Mouse (Mus musculus) forebrain, embryonic 16.5 days (tissue): ENCODE measurements at regions not wholly inside any gene's neighbourhood (a gene's known extent, or its start where the extent isn't known, plus 50 kb on each side); places are given as distances from the start of the nearest gene placed in this dataset.
"Not testable (repeated sequence)": the region's sequence is repeated elsewhere in the genome, so short reads cannot be mapped to it uniquely, and the experiment has no call there.

Source experiments
- ATAC-seq: fragments of 200-750 bp; cut with Nextera tagmentation; 2 replicates; pipeline ENCODE4 v1.8.0; 2017; ENCODE audit warnings: mild to moderate bottlenecking, moderate library complexity
- H3K27ac ChIP-seq: fragments of 300-500 bp; sonication (generic); 2 replicates; pipeline ENCODE4 v1.5.1; 2014; ENCODE audit warnings: low read length, control low read depth
- H3K27me3 ChIP-seq: fragments of 300-500 bp; sonication (generic); replicated peaks from 2 replicates; pipeline ENCODE4 v1.6.1; 2014; ENCODE audit warnings: low read length; ENCODE audit not compliant: control insufficient read depth, insufficient read depth
- H3K36me3 ChIP-seq: fragments of 300-500 bp; sonication (generic); 2 replicates; pipeline ENCODE4 v1.6.1; 2014; ENCODE audit not compliant: control insufficient read depth, insufficient read depth
- H3K4me1 ChIP-seq: fragments of 300-500 bp; sonication (generic); replicated peaks from 2 replicates; pipeline ENCODE4 v1.6.1; 2014; ENCODE audit warnings: low read length; ENCODE audit not compliant: control insufficient read depth, insufficient read depth
- H3K4me2 ChIP-seq: fragments of 300-500 bp; sonication (generic); 2 replicates; pipeline ENCODE4 v1.6.1; 2014; ENCODE audit warnings: mild to moderate bottlenecking, low read length, control low read depth
- H3K4me3 ChIP-seq: fragments of 300-500 bp; sonication (generic); replicated peaks from 2 replicates; pipeline ENCODE4 v1.5.1; 2014; ENCODE audit warnings: mild to moderate bottlenecking, low read length, control low read depth
- H3K9ac ChIP-seq: fragments of 300-500 bp; sonication (generic); replicated peaks from 2 replicates; pipeline ENCODE4 v1.6.1; 2014; ENCODE audit warnings: low read depth, low read length, control low read depth
- H3K9me3 ChIP-seq: fragments of 300-500 bp; sonication (generic); 2 replicates; pipeline ENCODE4 v1.6.1; 2016; ENCODE audit warnings: low read length; ENCODE audit not compliant: control insufficient read depth
- WGBS: fragments of 180-500 bp; shearing (Covaris S2); extraction: QIAGEN DNeasy Blood & Tissue Kit; methylation state at CpG from one replicate; pipeline ENCODE4 v1.1.7; 2014; 5-methylcytosine and 5-hydroxymethylcytosine counted together

GRCm38 (mm10) chr3:111194541-111194940, 943.7 kb upstream of the Prmt6 start:
- H3K9me3 ChIP-seq = no peaks in the 10 kb centered on the region
- H3K4me3 ChIP-seq = no peak overlapping the region
- no peak for ATAC-seq
- no peak overlapping the region for H3K27ac ChIP-seq
- H3K9ac ChIP-seq = no peak overlapping the region
- 57% methylated on average over 2 of the region's 2 CpGs for WGBS
- no peaks in the 10 kb centered on the region for H3K27me3 ChIP-seq
- no peak overlapping the region for H3K4me2 ChIP-seq
- H3K36me3 ChIP-seq = no peaks in the 10 kb centered on the region
- no peaks in the 10 kb centered on the region for H3K4me1 ChIP-seq

GRCm38 (mm10) chr3:111166698-111167097, 915.9 kb upstream of the Prmt6 start:
- H3K4me3 ChIP-seq = no peak overlapping the region

GRCm38 (mm10) chr3:111141196-111141595, 890.4 kb upstream of the Prmt6 start:
- not testable (repeated sequence) for H3K9me3 ChIP-seq, H3K36me3 ChIP-seq, ATAC-seq, H3K4me2 ChIP-seq, H3K27me3 ChIP-seq, H3K27ac ChIP-seq, H3K9ac ChIP-seq, H3K4me1 ChIP-seq, H3K4me3 ChIP-seq
- whole genome bisulfite sequencing = 63% methylated on average over 1 of the region's 1 CpGs

More at GRCm38 (mm10) chr3:111166698-111167097, 915.9 kb upstream of the Prmt6 start:
- no peaks in the 10 kb centered on the region for H3K36me3 ChIP-seq
- H3K9ac ChIP-seq = no peak overlapping the region
- H3K27ac ChIP-seq = no peak overlapping the region
- H3K4me1 ChIP-seq = no peaks in the 10 kb centered on the region
- no peak for ATAC-seq
- H3K9me3 ChIP-seq = no peaks in the 10 kb centered on the region
- 85% methylated on average over 3 of the region's 3 CpGs for WGBS
- H3K27me3 ChIP-seq = no peaks in the 10 kb centered on the region
- H3K4me2 ChIP-seq = no peak overlapping the region

GRCm38 (mm10) chr3:111108982-111109381, 858.2 kb upstream of the Prmt6 start:
- Histone ChIP-seq H3K4me3 (no peak overlapping the region), H3K4me1 (no peaks in the 10 kb centered on the region), H3K4me2 (no peak overlapping the region), H3K9me3 (no peaks in the 10 kb centered on the region), H3K27ac (no peak overlapping the region), H3K9ac (no peak overlapping the region), H3K36me3 (no peaks in the 10 kb centered on the region), H3K27me3 (no peaks in the 10 kb centered on the region)
- ATAC-seq = no peak
- WGBS = 91% methylated on average over 7 of the region's 7 CpGs

- Histone ChIP-seq H3K9me3 (no peaks in the 10 kb centered on the region), H3K4me1 (no peaks in the 10 kb centered on the region), H3K36me3 (no peaks in the 10 kb centered on the region), H3K27ac (no peak overlapping the region), H3K4me3 (no peak overlapping the region), H3K27me3 (no peaks in the 10 kb centered on the region), H3K9ac (no peak overlapping the region), H3K4me2 (no peak overlapping the region)
- 76% methylated on average over 1 of the region's 1 CpGs for WGBS
- no peak for ATAC-seq
Measured at GRCm38 (mm10) chr3:111102646-111103045, 851.8 kb upstream of the Prmt6 start.

- H3K4me3 ChIP-seq = no peak overlapping the region
- H3K9ac ChIP-seq = no peak overlapping the region
- no peak overlapping the region for H3K27ac ChIP-seq
- no peaks in the 10 kb centered on the region for H3K9me3 ChIP-seq
- WGBS = 67% methylated on average over 1 of the region's 1 CpGs
- H3K36me3 ChIP-seq = no peaks in the 10 kb centered on the region
- no peak for ATAC-seq
- no peaks in the 10 kb centered on the region for H3K27me3 ChIP-seq
- no peaks in the 10 kb centered on the region for H3K4me1 ChIP-seq
- no peak overlapping the region for H3K4me2 ChIP-seq
Measured at GRCm38 (mm10) chr3:111074311-111074710, 823.5 kb upstream of the Prmt6 start.

- no peaks in the 10 kb centered on the region for H3K4me1 ChIP-seq
- H3K9ac ChIP-seq = no peak overlapping the region
- no peak for ATAC-seq
- H3K27ac ChIP-seq = no peak overlapping the region
- no peaks in the 10 kb centered on the region for H3K9me3 ChIP-seq
- no peak overlapping the region for H3K4me3 ChIP-seq
- no peak overlapping the region for H3K4me2 ChIP-seq
- no peaks in the 10 kb centered on the region for H3K36me3 ChIP-seq
- H3K27me3 ChIP-seq = no peaks in the 10 kb centered on the region
Measured at GRCm38 (mm10) chr3:111070301-111070700, 819.5 kb upstream of the Prmt6 start.

GRCm38 (mm10) chr3:111069843-111070242, 819.0 kb upstream of the Prmt6 start:
- 75% methylated on average over 2 of the region's 2 CpGs for WGBS
- Histone ChIP-seq H3K4me3 (no peak overlapping the region), H3K36me3 (no peaks in the 10 kb centered on the region), H3K27ac (no peak overlapping the region), H3K9ac (no peak overlapping the region), H3K4me2 (no peak overlapping the region), H3K27me3 (no peaks in the 10 kb centered on the region), H3K9me3 (no peaks in the 10 kb centered on the region), H3K4me1 (no peaks in the 10 kb centered on the region)
- no peak for ATAC-seq

- ATAC-seq = peak; percentile 59; the same call in 1 of the 2 replicates
Measured at GRCm38 (mm10) chr3:111069156-111069555, 818.4 kb upstream of the Prmt6 start.

GRCm38 (mm10) chr3:111049638-111050037, 798.8 kb upstream of the Prmt6 start:
- no peaks in the 10 kb centered on the region for H3K9me3 ChIP-seq
- H3K36me3 ChIP-seq = no peaks in the 10 kb centered on the region
- WGBS = 91% methylated on average over 2 of the region's 2 CpGs
- H3K4me3 ChIP-seq = no peak overlapping the region
- H3K4me2 ChIP-seq = no peak overlapping the region
- ATAC-seq = no peak
- H3K9ac ChIP-seq = no peak overlapping the region
- no peak overlapping the region for H3K27ac ChIP-seq
- H3K4me1 ChIP-seq = no peaks in the 10 kb centered on the region
- H3K27me3 ChIP-seq = no peaks in the 10 kb centered on the region

More at GRCm38 (mm10) chr3:111069156-111069555, 818.4 kb upstream of the Prmt6 start:
- H3K4me2 ChIP-seq = no peak overlapping the region
- H3K9ac ChIP-seq = no peak overlapping the region
- 25% methylated on average over 7 of the region's 7 CpGs for WGBS
- H3K27ac ChIP-seq = no peak overlapping the region
- H3K27me3 ChIP-seq = no peaks in the 10 kb centered on the region
- H3K36me3 ChIP-seq = no peaks in the 10 kb centered on the region
- no peaks in the 10 kb centered on the region for H3K9me3 ChIP-seq
- H3K4me3 ChIP-seq = no peak overlapping the region
- no peaks in the 10 kb centered on the region for H3K4me1 ChIP-seq
